Mouse (Mus musculus): ENCODE data around the gene Lrig1.

DNA sequence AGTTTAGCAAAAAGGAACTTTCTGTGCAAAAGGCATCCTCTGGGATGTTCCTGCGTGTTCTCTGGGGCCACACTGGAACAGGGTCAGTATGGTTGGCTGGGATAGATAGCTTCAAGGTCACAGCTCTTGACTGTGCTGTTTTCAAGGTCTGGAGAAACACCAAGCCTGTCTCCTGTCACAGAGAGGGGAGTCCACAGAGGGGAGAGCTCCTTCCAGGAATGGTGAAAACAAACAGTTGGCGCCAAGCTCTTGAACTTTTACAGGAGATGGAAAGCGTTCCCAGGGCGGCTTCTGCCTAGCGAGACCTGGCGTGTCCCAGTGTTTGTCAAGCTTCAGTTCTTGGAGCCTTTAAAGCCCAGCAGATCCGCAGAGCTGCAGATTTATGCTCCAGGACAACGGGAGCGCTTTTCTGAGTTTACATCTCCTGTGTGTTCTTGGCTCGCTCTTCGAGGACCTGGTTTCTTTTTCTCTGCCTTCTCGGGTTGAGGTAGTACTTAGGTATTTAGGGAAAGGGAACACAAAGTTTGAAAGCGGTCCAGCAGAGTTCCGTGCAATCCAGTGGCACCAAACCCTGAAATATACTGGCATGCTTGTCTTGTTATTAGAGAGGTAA is 40.3 kb upstream of the Lrig1 start:
- no peak for TF ChIP-seq GATA1 (IDR thresholded peaks at IDR 0.05; ENCODE audit: borderline replicate concordance, low read length)
- no peak for TF ChIP-seq FLI1 (IDR thresholded peaks at IDR 0.05; ENCODE audit: low read length)

Measured in megakaryocyte, embryonic 14.5 days (primary cell).